Mouse (Mus musculus) forebrain, embryonic 15.5 days (tissue): Measurements from ENCODE around the gene Ttbk2. TPM values are rescaled to one million over a fixed set of nuclear protein-coding genes. Genes with fewer than 3 reads are reported as not detected.

Experiments used
- ATAC-seq: fragments of 200-750 bp; cut with Nextera tagmentation; replicated peaks from 2 replicates; pipeline ENCODE4 v1.8.0; 2017; ENCODE audit warnings: mild to moderate bottlenecking, moderate TSS enrichment, moderate library complexity
- H3K27ac ChIP-seq: fragments of 300-500 bp; sonication (generic); replicated peaks from 2 replicates; pipeline ENCODE4 v1.5.1; 2015; ENCODE audit warnings: mild to moderate bottlenecking, inconsistent platforms
- H3K27me3 ChIP-seq: fragments of 300-500 bp; sonication (generic); 2 replicates; pipeline ENCODE4 v1.6.1; 2015; ENCODE audit warnings: inconsistent platforms
- H3K36me3 ChIP-seq: fragments of 300-500 bp; sonication (generic); 2 replicates; pipeline ENCODE4 v1.6.1; 2015; ENCODE audit warnings: mild to moderate bottlenecking, inconsistent platforms
- H3K4me1 ChIP-seq: fragments of 300-500 bp; sonication (generic); 2 replicates; pipeline ENCODE4 v1.6.1; 2015; ENCODE audit warnings: inconsistent platforms
- H3K4me2 ChIP-seq: fragments of 300-500 bp; sonication (generic); replicated peaks from 2 replicates; pipeline ENCODE4 v1.6.1; 2015; ENCODE audit warnings: mild to moderate bottlenecking, inconsistent platforms
- H3K4me3 ChIP-seq: fragments of 300-500 bp; sonication (generic); 2 replicates; pipeline ENCODE4 v1.5.1; 2015; ENCODE audit warnings: mild to moderate bottlenecking, inconsistent platforms
- H3K9ac ChIP-seq: fragments of 300-500 bp; sonication (generic); replicated peaks from 2 replicates; pipeline ENCODE4 v1.6.1; 2015; ENCODE audit warnings: mild to moderate bottlenecking, inconsistent platforms
- H3K9me3 ChIP-seq: fragments of 300-500 bp; sonication (generic); 2 replicates; pipeline ENCODE4 v1.6.1; 2016; ENCODE audit warnings: inconsistent platforms
- WGBS: fragments of 180-500 bp; shearing (Covaris S2); methylation state at CpG from one replicate; pipeline ENCODE4 v1.1.7; 2015; ENCODE audit warnings: mixed read lengths; 5-methylcytosine and 5-hydroxymethylcytosine counted together
- polyA plus RNA-seq: library from polyadenylated mRNA; unstranded; fragments of >200 nt; fragmentation: Nextera tagmentation; extraction: Ambion mirVana; gene quantifications from 2 replicates; pipeline ENCODE4 v1.2.1, GENCODE M21; 2015

Gene Ttbk2
- polyA plus RNA-seq, 1 experiment from 2014 or later: 13.1 TPM

DNA sequence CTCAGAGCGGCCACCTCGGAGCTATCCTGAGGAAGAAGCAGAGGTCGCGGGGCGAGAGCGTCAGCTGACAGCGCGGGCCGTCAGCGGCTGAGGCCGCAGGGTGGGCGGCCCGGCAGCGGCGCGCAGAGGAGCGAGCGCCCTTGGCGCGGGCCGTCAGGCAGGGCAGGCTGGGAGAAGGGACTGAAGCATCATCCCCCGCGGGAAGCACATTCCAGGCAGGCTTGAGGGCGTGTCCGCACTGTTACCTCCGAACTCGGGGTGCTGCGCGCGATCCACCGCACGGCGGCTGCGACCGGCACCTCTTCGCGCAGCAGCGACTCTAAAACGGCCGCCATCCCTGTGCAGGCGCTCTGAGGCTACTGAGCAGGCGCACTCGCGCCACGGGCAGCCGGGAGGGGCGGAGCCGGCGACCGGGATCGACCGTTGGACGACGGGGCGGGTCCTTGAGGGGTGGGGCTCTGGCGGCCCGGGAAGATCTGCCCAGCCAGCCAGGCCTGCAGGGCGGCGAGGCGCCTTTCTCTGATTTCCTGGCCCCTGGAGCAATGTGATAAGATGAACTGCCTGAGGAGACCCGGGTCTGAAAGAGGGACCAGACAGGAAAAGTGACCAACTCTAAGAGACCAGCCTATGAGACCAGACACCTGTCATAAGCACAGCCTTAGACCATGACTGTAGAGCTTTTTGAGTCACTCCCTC lies 119.1 kb downstream of the Ttbk2 start:
- Histone ChIP-seq H3K4me2 (peak overlapping the region; percentile 81), H3K27ac (peak overlapping the region; percentile 92), H3K9me3 (no peaks in the 10 kb centered on the region), H3K36me3 (peaks cover 14% of the 10 kb centered on the region), H3K4me1 (peaks cover 35% of the 10 kb centered on the region), H3K9ac (peak overlapping the region; percentile 90), H3K27me3 (no peaks in the 10 kb centered on the region), H3K4me3 (peak overlapping the region; percentile 97)
- under 1% methylated on average over 58 of the region's 61 CpGs for WGBS
- peak; percentile 98 for ATAC-seq

DNA sequence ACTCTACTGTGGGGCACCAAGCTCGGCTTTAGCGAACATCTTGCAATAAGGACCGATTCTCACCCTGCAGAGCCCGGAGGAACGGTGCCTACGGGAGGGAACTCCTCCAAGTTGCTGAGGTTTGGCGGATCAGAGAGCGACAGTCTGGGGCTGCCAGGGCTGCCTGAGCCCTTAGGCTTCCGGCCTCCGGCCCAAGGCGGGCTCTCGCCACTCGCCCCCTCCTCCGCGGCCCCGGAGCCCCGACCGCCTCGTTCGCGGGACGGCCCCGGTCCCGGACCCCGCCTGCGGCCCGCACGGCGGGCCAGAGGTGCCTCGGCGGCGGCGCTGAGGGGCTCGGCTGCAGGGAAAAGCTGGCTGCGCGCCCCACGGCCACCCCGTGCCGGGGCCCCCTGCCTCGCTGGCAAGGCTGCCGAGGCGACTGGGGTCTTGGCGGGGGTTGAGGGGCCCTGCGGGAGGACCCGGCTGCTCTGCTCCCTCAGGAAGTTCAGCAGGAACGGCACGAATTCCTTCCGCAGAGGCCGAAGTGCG lies 119.7 kb downstream of the Ttbk2 start:
- under 1% methylated on average over 50 of the region's 50 CpGs for WGBS
- Histone ChIP-seq H3K9me3 (no peaks in the 10 kb centered on the region), H3K9ac (peak overlapping the region; percentile 90), H3K4me3 (peak overlapping the region; percentile 97), H3K4me2 (peak overlapping the region; percentile 81), H3K27me3 (no peaks in the 10 kb centered on the region), H3K27ac (peak overlapping the region; percentile 92), H3K36me3 (peaks cover 20% of the 10 kb centered on the region), H3K4me1 (peaks cover 35% of the 10 kb centered on the region)
- no peak; the same call in none of the 2 replicates for ATAC-seq

DNA sequence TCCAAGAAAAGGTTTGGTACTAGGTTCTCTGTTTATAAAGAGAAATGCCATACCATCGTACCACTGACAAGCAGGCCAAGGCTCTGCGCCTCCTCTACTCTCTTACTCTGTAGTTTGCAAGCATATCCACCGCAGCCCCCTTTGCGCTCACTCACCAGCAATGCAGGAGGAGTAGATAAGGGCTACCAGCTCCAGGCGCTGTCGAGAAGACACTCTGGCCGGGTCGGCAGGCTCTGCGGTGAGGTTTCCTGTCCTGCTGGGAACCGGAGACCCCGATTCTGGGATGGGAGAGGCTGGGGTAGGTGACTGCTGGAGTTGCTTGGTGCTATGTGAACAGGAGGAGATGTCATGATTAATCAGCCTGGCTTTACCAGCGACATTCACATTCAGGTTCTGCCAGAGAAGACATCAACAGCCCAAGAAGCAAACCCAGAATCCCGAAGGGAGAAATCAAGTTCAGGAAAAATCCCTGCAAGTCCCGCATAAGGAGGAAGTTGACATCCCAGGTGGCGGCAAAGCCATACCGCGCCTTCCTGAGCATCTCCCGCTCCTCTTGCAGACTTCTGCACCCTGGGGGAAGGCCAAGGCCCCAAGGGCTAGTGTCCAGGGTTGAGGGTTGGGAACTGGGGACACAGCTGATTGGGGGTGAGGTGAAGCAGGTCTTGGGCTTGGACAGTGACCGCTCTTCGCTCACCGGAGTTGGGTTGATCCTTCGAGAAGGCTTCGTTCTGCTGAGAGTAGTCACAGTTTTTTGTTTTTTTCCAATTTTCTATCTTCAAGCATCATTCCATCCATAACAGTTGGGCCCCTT lies 120.4 kb downstream of the Ttbk2 start:
- 9% methylated on average over 23 of the region's 23 CpGs for WGBS
- H3K4me3 ChIP-seq: peak overlapping the region; percentile 97
- H3K27me3 ChIP-seq: no peaks in the 10 kb centered on the region
- no peak for ATAC-seq
- H3K36me3 ChIP-seq: peaks cover 27% of the 10 kb centered on the region
- no peaks in the 10 kb centered on the region for H3K9me3 ChIP-seq
- H3K4me1 ChIP-seq: peaks cover 35% of the 10 kb centered on the region
- no peak overlapping the region for H3K27ac ChIP-seq
- H3K9ac ChIP-seq: peak overlapping the region; percentile 90
- H3K4me2 ChIP-seq: peak overlapping the region; percentile 81

DNA sequence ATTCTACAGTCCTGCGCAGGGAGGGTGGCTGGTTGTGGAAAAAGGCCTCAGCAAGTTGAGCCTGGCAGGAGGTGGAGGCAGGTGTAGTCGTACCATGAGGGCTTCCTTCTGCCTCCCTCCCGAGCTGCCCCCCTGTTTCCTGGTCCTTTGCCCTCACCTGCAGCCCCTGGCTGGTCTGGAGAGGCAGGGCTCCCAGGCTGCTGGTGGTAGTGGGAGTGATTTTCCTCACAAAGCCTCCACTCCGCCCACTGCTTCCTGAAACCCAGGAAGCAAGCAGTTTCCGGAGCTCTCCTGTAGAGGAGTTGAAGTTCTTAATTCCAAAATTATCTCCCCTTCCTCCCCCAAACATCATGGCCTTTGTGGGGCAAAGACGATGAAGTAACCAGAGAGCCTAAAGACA lies 126.2 kb downstream of the Ttbk2 start:
- H3K27ac ChIP-seq: no peak overlapping the region
- H3K4me3 ChIP-seq: no peak overlapping the region
- H3K4me2 ChIP-seq: no peak overlapping the region
- H3K36me3 ChIP-seq: peaks cover 80% of the 10 kb centered on the region
- H3K9me3 ChIP-seq: no peaks in the 10 kb centered on the region
- H3K27me3 ChIP-seq: no peaks in the 10 kb centered on the region
- 87% methylated on average over 6 of the region's 6 CpGs for WGBS
- no peak for ATAC-seq
- H3K4me1 ChIP-seq: peaks cover 11% of the 10 kb centered on the region
- H3K9ac ChIP-seq: no peak overlapping the region

DNA sequence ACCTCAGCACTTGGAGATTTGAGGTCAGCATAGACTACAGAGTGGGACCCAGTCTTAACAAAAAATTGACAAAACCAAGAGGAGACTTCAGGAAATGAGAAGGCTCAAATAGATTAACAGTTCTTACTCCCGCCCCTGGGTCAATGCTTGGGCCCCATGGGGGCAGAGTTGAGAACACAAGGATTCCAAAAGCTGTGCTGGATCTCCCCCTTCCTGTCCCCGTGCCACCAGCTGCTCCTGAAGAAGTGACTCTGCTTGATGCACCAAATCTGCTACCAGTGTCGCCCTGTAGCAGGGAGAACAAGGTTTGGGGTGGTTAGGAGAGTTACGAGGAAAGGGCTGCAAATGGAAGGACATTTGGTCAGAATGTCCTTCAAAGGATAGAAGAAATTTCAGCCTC lies 126.8 kb downstream of the Ttbk2 start:
- peaks cover 6% of the 10 kb centered on the region for H3K4me1 ChIP-seq
- no peak overlapping the region for H3K4me2 ChIP-seq
- H3K27ac ChIP-seq: no peak overlapping the region
- H3K4me3 ChIP-seq: no peak overlapping the region
- H3K9me3 ChIP-seq: no peaks in the 10 kb centered on the region
- H3K9ac ChIP-seq: no peak overlapping the region
- no peaks in the 10 kb centered on the region for H3K27me3 ChIP-seq
- ATAC-seq: no peak
- WGBS: 72% methylated on average over 4 of the region's 4 CpGs
- H3K36me3 ChIP-seq: peaks cover 86% of the 10 kb centered on the region

DNA sequence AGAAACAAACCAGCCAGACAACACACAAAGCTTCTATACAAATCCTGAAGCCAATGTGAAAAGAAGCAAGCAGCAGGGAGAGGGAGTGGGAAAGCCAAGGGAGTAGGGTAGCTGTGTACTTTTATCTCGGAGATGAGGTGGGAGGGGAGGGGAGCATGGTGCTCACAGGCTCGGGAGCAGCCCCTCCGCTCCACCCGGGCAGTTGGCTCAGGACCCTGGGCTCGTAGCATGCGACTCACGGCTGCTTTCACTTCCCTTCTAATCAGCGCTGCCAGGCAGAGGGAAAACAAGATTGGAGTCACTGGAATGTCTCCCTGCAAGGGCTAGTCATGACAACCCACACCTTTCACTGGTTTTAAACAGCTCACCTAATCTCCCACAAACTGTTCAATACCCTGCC lies 127.9 kb downstream of the Ttbk2 start:
- no peak for ATAC-seq
- 67% methylated on average over 8 of the region's 8 CpGs for WGBS
- Histone ChIP-seq H3K9me3 (no peaks in the 10 kb centered on the region), H3K27me3 (no peaks in the 10 kb centered on the region), H3K9ac (no peak overlapping the region), H3K4me2 (no peak overlapping the region), H3K4me1 (no peaks in the 10 kb centered on the region), H3K27ac (no peak overlapping the region), H3K4me3 (no peak overlapping the region), H3K36me3 (peaks cover 92% of the 10 kb centered on the region)

DNA sequence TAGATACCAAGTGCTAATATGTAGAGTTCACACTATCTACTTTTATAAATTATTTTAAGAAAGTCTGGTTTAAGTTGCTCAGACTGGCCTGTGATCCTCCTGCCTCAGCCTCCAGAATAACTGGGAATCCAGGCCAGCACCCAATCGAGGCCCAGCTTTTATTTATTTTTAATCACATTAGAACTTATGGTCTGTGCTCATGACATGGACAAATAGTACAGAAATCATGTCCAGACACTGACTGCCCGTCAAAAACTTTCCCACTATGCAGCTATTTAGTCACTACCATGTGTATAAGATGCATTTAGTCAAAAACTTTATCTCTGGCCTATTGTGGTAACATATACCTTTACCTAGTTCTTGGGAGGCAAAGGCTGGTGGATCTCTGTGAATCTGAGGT lies 128.5 kb downstream of the Ttbk2 start:
- Histone ChIP-seq H3K27ac (no peak overlapping the region), H3K9me3 (no peaks in the 10 kb centered on the region), H3K4me3 (no peak overlapping the region), H3K9ac (no peak overlapping the region), H3K27me3 (no peaks in the 10 kb centered on the region), H3K36me3 (peaks cover 95% of the 10 kb centered on the region), H3K4me1 (no peaks in the 10 kb centered on the region), H3K4me2 (no peak overlapping the region)
- 95% methylated on average over 2 of the region's 2 CpGs for WGBS
- ATAC-seq: no peak

DNA sequence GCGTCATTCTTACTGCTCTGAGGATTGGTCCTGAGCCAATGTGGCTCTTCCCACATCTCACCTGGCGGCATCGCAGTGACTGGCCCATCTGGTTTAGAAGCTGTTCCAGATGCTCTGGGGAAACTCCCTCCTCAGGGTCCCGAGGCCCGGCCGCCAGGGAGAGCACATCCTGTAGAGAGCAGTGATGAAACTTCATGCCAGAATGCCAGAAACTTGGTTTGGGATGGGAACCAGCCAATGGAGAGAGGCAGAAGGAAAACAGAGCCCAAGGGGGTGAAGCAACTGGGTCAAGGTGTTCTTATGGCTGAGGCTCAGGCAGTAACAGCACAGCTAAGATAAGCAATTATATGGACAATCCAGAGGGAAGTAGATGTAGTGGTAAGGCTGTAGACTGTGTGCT lies 129.6 kb downstream of the Ttbk2 start:
- H3K4me3 ChIP-seq: no peak overlapping the region
- H3K27me3 ChIP-seq: no peaks in the 10 kb centered on the region
- ATAC-seq: no peak
- H3K9me3 ChIP-seq: no peaks in the 10 kb centered on the region
- no peaks in the 10 kb centered on the region for H3K4me1 ChIP-seq
- peaks cover 86% of the 10 kb centered on the region for H3K36me3 ChIP-seq
- H3K27ac ChIP-seq: no peak overlapping the region
- no peak overlapping the region for H3K9ac ChIP-seq
- WGBS: 94% methylated on average over 6 of the region's 6 CpGs
- H3K4me2 ChIP-seq: no peak overlapping the region

GRCm38 (mm10) chr2:120718496-120718895 lies 131.9 kb downstream of the Ttbk2 start:
- 95% methylated on average over 8 of the region's 8 CpGs for WGBS
- peaks cover 82% of the 10 kb centered on the region for H3K36me3 ChIP-seq
- ATAC-seq: no peak

GRCm38 (mm10) chr2:120713441-120713840 lies 137.0 kb downstream of the Ttbk2 start:
- H3K36me3 ChIP-seq: peaks cover 45% of the 10 kb centered on the region
- ATAC-seq: no peak
- H3K4me2 ChIP-seq: no peak overlapping the region
- no peak overlapping the region for H3K9ac ChIP-seq
- H3K27me3 ChIP-seq: no peaks in the 10 kb centered on the region
- H3K4me1 ChIP-seq: no peaks in the 10 kb centered on the region
- H3K27ac ChIP-seq: no peak overlapping the region
- no peak overlapping the region for H3K4me3 ChIP-seq
- 97% methylated on average over 3 of the region's 3 CpGs for WGBS
- H3K9me3 ChIP-seq: no peaks in the 10 kb centered on the region

More at GRCm38 (mm10) chr2:120718496-120718895, 131.9 kb downstream of the Ttbk2 start:
- H3K9me3 ChIP-seq: no peaks in the 10 kb centered on the region
- no peak overlapping the region for H3K9ac ChIP-seq
- H3K4me2 ChIP-seq: no peak overlapping the region
- no peaks in the 10 kb centered on the region for H3K27me3 ChIP-seq
- no peak overlapping the region for H3K4me3 ChIP-seq
- H3K27ac ChIP-seq: no peak overlapping the region
- H3K4me1 ChIP-seq: no peaks in the 10 kb centered on the region

GRCm38 (mm10) chr2:120710948-120711347 lies 139.5 kb downstream of the Ttbk2 start:
- no peak overlapping the region for H3K27ac ChIP-seq
- no peaks in the 10 kb centered on the region for H3K4me1 ChIP-seq
- peaks cover 28% of the 10 kb centered on the region for H3K36me3 ChIP-seq
- no peak overlapping the region for H3K4me3 ChIP-seq
- H3K4me2 ChIP-seq: no peak overlapping the region
- WGBS: 89% methylated on average over 3 of the region's 3 CpGs
- H3K9ac ChIP-seq: no peak overlapping the region
- no peaks in the 10 kb centered on the region for H3K27me3 ChIP-seq
- no peaks in the 10 kb centered on the region for H3K9me3 ChIP-seq
- no peak for ATAC-seq

- H3K9me3 ChIP-seq: no peaks in the 10 kb centered on the region
- 93% methylated on average over 3 of the region's 3 CpGs for WGBS
- H3K27ac ChIP-seq: no peak overlapping the region
- ATAC-seq: no peak
- H3K4me1 ChIP-seq: no peaks in the 10 kb centered on the region
- H3K4me3 ChIP-seq: no peak overlapping the region
- no peaks in the 10 kb centered on the region for H3K27me3 ChIP-seq
- peaks cover 25% of the 10 kb centered on the region for H3K36me3 ChIP-seq
- no peak overlapping the region for H3K4me2 ChIP-seq
- H3K9ac ChIP-seq: no peak overlapping the region
These were observed 140.2 kb downstream of the Ttbk2 start for GRCm38 (mm10) chr2:120710154-120710553.
